Mouse (Mus musculus) left cerebral cortex, adult 2 months (tissue): ENCODE measurements around the gene Rgl2. TPM values are rescaled to one million over a fixed set of nuclear protein-coding genes. Genes with fewer than 3 reads are reported as not detected.

ENCODE experiments used
- DNase-seq, 2 experiments: peaks; one replicate each; pipeline ENCODE4 v3.0.0; 2021 to 2022; ENCODE audit warnings: low spot score in 2 of 2, mixed read lengths in 1 of 2; ENCODE audit errors: extremely low spot score in 1 of 2
- H3K27ac ChIP-seq: fragments of 200-600 bp; 2 replicates; pipeline ENCODE4 v1.8.1; 2022
- H3K4me3 ChIP-seq: fragments of 200-600 bp; 2 replicates; pipeline ENCODE4 v1.8.1; 2022
- CTCF ChIP-seq: fragments of 200-600 bp; IDR thresholded peaks from 2 replicates; pipeline ENCODE4 v1.8.1; 2022; ENCODE audit warnings: antibody characterized with exemption, mild to moderate bottlenecking, moderate library complexity
- intact Hi-C: fragments of 180-260 bp; cut with DNase I; formaldehyde crosslinking; loops from one replicate; pipeline ENCODE4 v1.15.1; 2025
- total RNA-seq, 2 experiments: library from RNA; stranded (reverse); gene quantifications; 2 replicates each; pipeline ENCODE4 v1.2.3; 2021

The Rgl2 gene
- total RNA-seq, 2 experiments from 2014 or later, result 63.4 to 74.3 TPM

GRCm38 (mm10) chr17:33916847-33917655 lies 12.3 kb upstream of the Rgl2 start:
- intact Hi-C loops, result no loop called here
- TF ChIP-seq CTCF, result no peak
- DNase-seq, result no peak
- H3K4me3 ChIP-seq, result peak overlapping the region; percentile 56
- no peak overlapping the region for H3K27ac ChIP-seq

GRCm38 (mm10) chr17:33917656-33918292 lies 11.6 kb upstream of the Rgl2 start:
- Histone ChIP-seq H3K27ac (no peak overlapping the region), H3K4me3 (no peak overlapping the region)
- TF ChIP-seq CTCF, result no peak
- no peak for DNase-seq
- intact Hi-C loops, result no loop called here

GRCm38 (mm10) chr17:33918293-33919203 lies 10.8 kb upstream of the Rgl2 start:
- intact Hi-C loops, result no loop called here
- TF ChIP-seq CTCF, result no peak
- H3K4me3 ChIP-seq, result peak overlapping the region; percentile 56
- peak overlapping the region; percentile 21; the same call in 1 of the 2 replicates for H3K27ac ChIP-seq
- DNase-seq, result no peak

- peak in 1 of 2 experiments; percentile 60 for DNase-seq
- intact Hi-C loops, result loop anchor here (2.0 to 10.0 kb wide), 2 partner anchors 23 to 1535 kb away; partner anchors contain the start of gene Wiz
- Histone ChIP-seq H3K27ac (peak overlapping the region; percentile 80), H3K4me3 (peak overlapping the region; percentile 56)
- TF ChIP-seq CTCF, result no peak; the same call in 1 of the 2 replicates
Observed at GRCm38 (mm10) chr17:33919351-33920281, 9.7 kb upstream of the Rgl2 start.

GRCm38 (mm10) chr17:33920282-33921097 lies 8.9 kb upstream of the Rgl2 start:
- intact Hi-C loops, result loop anchor here (2.0 to 10.0 kb wide), 2 partner anchors 24 to 1536 kb away; partner anchors contain the start of gene Wiz
- H3K27ac ChIP-seq, result peak overlapping the region; percentile 80
- peak; percentile 83 for TF ChIP-seq CTCF
- DNase-seq, result peak; percentile 78 to 82
- H3K4me3 ChIP-seq, result peak overlapping the region; percentile 56

GRCm38 (mm10) chr17:33921361-33921760 lies 8.0 kb upstream of the Rgl2 start:
- no peak for DNase-seq
- no peak overlapping the region for H3K27ac ChIP-seq
- no peak overlapping the region for H3K4me3 ChIP-seq
- TF ChIP-seq CTCF, result no peak
- intact Hi-C loops, result loop anchor here (2.0 to 10.0 kb wide), 2 partner anchors 25 to 1537 kb away; partner anchors contain the start of gene Wiz

- peak; percentile 29 for TF ChIP-seq CTCF
- Histone ChIP-seq H3K4me3 (no peak overlapping the region), H3K27ac (no peak overlapping the region)
- intact Hi-C loops, result loop anchor here (10.0 kb wide), 1 partner anchor 1540 kb away; the partner anchor contains the start of gene Wiz
- DNase-seq, result no peak
Observed at GRCm38 (mm10) chr17:33924577-33925283, 4.6 kb upstream of the Rgl2 start.

GRCm38 (mm10) chr17:33925406-33926116 lies 3.8 kb upstream of the Rgl2 start:
- intact Hi-C loops, result loop anchor here (10.0 kb wide), 1 partner anchor 1541 kb away; the partner anchor contains the start of gene Wiz
- Histone ChIP-seq H3K27ac (no peak overlapping the region), H3K4me3 (no peak overlapping the region)
- DNase-seq, result no peak
- peak; percentile 6 for TF ChIP-seq CTCF
